Mouse (Mus musculus) c-Kit-positive CD71-negative TER-119-negative erythroid progenitor cells, embryonic 14.5 days (primary cell): ENCODE measurements at regions not wholly inside any gene's neighbourhood (a gene's known extent, or its start where the extent isn't known, plus 50 kb on each side); places are given as distances from the start of the nearest gene placed in this dataset.

ENCODE experiments used
- DNase-seq: peaks from one replicate; pipeline ENCODE4 v3.0.0-alpha.2; 2013; ENCODE audit warnings: low read depth

DNA sequence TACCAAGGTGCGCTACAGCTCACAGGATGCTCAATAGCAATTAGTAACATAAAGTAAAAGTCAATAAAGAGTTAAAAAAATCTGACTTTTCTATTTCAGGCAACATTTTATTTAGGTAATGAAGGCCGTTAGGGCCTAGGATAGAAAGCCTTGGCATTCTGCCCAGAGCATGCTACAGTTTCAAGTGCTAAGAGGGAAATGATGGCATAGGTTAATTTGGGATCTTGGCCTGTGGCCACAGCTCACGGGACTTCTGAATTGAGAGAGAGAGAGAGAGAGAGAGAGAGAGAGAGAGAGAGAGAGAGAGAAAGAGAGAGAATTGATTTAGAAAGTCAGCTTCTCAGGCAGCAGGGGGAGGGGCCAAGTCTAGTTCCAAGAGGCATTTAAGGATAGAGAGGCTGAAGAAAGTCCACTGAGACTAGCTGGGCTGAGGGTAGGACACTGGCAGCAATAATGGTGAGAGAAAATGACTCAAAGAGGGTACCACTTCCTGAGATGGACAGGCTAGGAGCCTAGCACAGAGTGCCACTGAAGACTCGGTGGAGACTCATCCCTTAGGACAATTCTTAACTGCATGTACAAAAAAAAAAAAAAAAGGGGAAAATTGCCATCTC, 52.6 kb upstream of the Klf14 start:
- no peak for DNase-seq

- DNase-seq: no peak
Observed at GRCm38 (mm10) chr6:31016566-31016965, 57.7 kb upstream of the Klf14 start.

- DNase-seq: no peak
Observed at GRCm38 (mm10) chr6:31021776-31022175, 62.9 kb upstream of the Klf14 start.

- no peak for DNase-seq
Observed at GRCm38 (mm10) chr6:31029777-31030176, 70.9 kb upstream of the Klf14 start.

DNA sequence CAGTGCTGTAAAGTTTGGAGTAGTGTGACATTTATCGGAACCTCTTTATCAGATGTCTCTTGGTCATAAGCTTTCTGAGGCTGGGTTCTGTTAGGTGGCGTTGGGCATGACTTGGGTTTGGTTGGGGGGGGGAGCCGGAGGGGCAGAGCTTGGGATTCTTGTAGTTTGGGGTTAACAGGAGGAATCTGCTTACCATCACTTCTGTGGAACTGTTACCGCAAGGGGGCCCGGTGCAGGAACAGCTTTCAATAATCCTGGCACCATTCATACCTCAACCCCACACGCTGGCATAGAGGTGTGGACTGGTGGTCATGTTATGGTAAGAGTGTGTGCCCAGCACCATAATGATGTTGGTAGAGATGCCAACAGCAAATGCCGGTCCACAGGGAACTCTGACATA, 72.1 kb upstream of the Klf14 start:
- no peak for DNase-seq

DNA sequence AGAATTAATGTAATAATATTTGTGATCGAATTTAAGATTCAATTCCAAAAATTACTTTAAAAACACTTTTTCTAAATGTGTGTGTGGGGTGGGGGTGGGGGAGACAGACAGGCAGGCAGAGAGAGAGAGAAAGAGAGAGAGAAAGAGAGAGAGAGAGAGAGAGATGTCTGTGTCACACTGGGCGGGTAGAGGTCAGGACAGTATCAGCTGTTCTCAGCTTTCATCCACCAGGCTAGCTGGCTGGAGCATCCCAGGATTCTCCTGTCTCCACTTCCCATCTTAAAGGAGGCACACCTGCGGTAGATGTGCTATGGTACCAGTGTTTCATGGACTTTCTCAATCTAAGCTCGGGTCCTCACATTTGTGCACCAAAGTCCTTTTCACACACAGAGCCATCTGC, 73.3 kb upstream of the Klf14 start:
- no peak for DNase-seq

GRCm38 (mm10) chr6:31032980-31033608, 74.2 kb upstream of the Klf14 start:
- peak; percentile 45 for DNase-seq

- no peak for DNase-seq
Observed at GRCm38 (mm10) chr6:31034796-31035195, 75.9 kb upstream of the Klf14 start.

DNA sequence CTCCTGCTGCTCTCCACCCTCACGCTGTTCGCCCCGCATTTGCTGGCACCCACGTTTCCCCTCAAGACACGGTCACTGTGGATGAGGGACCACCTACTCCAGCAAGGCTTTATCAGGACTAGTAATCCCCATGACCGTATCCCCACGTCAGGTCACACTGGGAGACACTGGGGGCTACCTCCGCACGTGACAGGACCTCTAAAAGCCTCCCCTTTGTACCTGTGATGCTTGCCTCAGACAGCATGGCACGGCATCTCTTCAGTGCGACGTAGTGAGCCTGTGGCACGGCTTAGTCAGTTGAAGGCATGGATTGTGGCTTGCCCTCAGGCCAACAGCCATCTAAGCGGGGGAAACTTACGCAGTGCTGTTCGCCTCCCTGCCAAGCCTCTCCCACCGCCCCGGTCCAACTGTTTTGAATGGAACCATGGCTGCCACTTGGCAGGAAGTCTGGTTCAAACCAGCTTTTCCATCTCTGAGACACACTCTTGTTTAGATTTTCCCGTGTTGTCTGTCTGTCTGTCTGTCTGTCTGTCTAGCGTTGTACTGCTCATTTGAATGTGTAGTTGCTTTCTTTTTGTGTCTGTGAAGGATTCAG, 79.0 kb upstream of the Klf14 start:
- no peak for DNase-seq

GRCm38 (mm10) chr6:31038445-31038844, 79.6 kb upstream of the Klf14 start:
- peak; percentile 10 for DNase-seq

- no peak for DNase-seq
Observed at GRCm38 (mm10) chr6:31039485-31039884, 80.6 kb upstream of the Klf14 start.

- DNase-seq: no peak
Observed at GRCm38 (mm10) chr6:31040783-31041182, 81.9 kb upstream of the Klf14 start.

DNA sequence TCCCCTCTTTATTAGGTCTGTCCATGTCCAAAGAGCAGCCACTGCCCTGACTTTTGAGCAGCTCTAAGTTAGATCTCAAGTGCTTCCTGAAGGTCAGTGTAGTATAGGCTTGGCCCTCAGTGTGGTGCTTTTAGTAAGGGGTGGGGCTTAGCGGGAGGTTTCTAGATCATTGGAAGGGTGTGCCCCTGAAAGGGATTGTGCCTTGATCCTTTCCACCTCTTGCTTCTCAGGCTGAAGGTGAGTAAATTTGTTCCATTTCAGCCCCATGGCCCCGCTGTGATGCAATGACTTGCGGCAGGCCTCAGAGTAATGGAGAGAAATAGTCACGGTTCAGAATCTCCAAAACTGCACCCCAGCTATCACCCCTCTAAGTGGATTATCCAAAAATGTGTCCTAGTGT, 84.5 kb upstream of the Klf14 start:
- DNase-seq: no peak

- DNase-seq: no peak
Observed at GRCm38 (mm10) chr6:31043919-31044318, 85.0 kb upstream of the Klf14 start.

GRCm38 (mm10) chr6:31046197-31046596, 87.3 kb upstream of the Klf14 start:
- DNase-seq: no peak

GRCm38 (mm10) chr6:31048920-31049576, 90.2 kb upstream of the Klf14 start:
- DNase-seq: no peak

DNA sequence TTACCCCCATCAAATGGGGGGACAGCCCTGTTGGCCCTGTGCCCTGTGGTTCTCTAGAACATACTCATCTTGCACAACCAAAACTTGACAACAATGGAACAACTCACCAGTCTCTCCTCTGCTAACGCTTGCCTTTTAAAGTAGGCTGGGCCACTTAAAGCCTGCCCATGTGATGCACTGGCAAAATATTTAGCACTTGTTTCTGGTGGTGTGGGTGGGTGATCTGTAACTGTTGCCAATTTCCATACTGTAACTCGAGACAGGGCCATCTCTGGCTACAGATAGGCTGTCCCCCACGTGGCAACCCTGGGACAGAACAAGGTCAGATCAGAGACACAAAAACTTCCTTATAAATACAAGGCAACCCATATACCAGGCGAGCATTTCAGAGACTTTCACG, 92.0 kb upstream of the Klf14 start:
- no peak for DNase-seq

DNA sequence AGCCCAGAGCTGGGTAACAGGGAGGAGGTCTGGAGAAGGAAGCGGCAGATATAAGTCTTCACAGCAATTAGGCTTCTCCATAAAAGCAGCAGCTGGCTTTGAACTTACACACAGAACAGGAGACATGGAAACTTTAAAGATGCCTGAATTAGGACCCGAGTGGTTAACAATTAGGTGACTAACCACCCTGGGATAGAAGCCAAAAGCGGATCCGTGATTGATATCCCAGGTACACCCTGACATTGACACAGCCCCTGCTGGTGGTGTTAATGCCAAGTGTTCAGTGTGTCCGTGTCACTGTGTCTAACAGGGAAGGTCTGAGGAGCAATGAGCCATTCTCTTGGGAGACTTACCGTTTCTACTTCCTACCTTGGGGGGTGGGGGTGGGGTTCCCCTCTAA, 92.9 kb upstream of the Klf14 start:
- DNase-seq: no peak

DNA sequence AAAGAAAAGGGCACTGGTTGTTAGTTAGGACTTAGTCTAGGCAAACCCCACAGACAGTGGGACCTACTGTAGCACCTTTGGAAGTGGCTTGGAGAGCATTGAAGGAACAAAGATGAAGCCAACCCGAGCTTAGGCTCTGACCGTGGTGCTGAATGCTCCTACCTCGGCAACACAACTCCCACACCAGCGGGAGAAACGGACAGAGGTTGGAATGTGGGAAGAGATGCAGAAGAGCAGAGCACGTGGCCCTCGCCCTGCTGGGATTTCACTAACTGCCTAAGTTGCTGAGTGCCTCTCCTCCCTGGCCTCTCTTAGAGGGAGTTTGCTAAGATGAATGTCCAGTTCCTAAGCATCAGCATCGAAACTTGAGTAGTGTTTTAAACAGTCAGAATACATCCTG, 94.1 kb upstream of the Klf14 start:
- DNase-seq: no peak

DNA sequence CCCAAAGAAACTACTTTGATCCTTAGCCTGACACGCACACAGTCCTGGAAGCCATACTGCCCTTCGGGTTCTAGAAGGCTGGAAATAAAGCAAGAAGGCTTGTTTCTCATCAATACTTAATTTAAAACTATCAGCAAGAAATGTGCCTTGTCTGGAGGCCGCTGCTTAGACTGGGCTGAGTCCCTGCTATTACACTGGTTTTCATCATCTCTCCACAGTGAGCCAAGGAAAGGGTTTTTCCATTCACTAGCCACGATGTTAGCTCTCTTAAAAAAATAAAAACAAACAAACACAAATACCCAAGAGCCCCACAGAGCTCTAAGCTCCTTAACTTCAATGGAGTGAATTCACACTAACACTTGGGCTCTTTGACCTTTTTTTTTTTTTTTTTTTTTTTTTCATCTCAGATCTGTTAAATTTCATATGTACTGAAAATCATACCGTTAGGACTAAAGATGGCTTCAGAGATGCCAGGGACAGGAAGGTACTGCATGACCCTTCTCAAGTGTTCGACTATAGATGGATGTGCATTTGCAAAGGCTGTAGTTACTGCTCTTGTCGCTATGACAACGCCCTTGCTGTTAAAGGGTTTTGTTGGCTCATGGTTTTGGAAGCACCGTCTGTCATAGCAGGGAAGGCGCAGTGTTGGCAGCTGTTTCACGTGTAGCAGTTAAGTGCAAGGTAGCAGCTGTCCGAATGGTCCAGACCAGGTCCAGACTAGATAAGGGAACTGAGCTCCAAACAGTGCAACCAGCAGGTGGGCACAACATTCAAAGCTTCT, 98.1 kb upstream of the Klf14 start:
- no peak for DNase-seq

- DNase-seq: no peak
Observed at GRCm38 (mm10) chr6:31058299-31058698, 99.4 kb upstream of the Klf14 start.

- no peak for DNase-seq
Observed at GRCm38 (mm10) chr6:31058961-31059360, 100.1 kb upstream of the Klf14 start.

DNA sequence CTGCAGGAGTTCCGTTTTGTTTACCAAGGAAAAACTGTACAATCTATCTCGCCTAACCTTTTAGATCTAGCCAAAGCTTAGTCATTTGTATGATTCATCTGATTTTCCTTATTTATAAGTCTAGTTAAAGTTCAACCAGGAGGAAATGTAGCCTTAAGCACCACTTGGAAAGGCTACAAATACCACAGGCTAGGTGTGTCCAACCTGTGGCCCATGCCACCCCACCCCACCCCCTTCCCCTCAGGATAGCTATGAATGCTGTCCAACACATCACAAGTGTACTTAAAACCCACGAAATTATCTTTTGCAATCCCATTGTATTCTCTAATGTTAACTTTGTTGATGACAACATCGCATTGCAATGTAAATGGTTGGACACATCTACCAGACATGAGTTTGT, 102.9 kb upstream of the Klf14 start:
- DNase-seq: no peak
